Mouse (Mus musculus) kidney, adult 10 weeks (tissue): ENCODE measurements around the gene Ptk7. TPM values are rescaled to one million over a fixed set of nuclear protein-coding genes. Genes with fewer than 3 reads are reported as not detected.

ENCODE experiments used
- polyA plus RNA-seq: library from polyadenylated mRNA; stranded (reverse); fragments of 350-450 nt; fragmentation: Illumina TruSeq; extraction: RNeasy Lipid Tissue Mini Kit (QIAGEN cat#74804); gene quantifications from one replicate; pipeline ENCODE4 v1.2.3, GENCODE M21; 2014; ENCODE audit warnings: low read depth, low replicate concordance

The Ptk7 gene
- polyA plus RNA-seq: 0.16 TPM

GRCm38 (mm10) chr17:46628791-46629684 is at the start of gene Ptk7:
TSS of gene Ptk7 (minus strand) at chr17:46629504.

GRCm38 (mm10) chr17:46678416-46678815 is 49.1 kb upstream of the Ptk7 start, which contains the start of gene Mea1:
TSS of gene Mea1 (plus strand) at chr17:46678793.

GRCm38 (mm10) chr17:46673850-46674529 is 44.7 kb upstream of the Ptk7 start, which contains the start of gene Rrp36:
TSS of gene Rrp36 (minus strand) at chr17:46674352.

DNA sequence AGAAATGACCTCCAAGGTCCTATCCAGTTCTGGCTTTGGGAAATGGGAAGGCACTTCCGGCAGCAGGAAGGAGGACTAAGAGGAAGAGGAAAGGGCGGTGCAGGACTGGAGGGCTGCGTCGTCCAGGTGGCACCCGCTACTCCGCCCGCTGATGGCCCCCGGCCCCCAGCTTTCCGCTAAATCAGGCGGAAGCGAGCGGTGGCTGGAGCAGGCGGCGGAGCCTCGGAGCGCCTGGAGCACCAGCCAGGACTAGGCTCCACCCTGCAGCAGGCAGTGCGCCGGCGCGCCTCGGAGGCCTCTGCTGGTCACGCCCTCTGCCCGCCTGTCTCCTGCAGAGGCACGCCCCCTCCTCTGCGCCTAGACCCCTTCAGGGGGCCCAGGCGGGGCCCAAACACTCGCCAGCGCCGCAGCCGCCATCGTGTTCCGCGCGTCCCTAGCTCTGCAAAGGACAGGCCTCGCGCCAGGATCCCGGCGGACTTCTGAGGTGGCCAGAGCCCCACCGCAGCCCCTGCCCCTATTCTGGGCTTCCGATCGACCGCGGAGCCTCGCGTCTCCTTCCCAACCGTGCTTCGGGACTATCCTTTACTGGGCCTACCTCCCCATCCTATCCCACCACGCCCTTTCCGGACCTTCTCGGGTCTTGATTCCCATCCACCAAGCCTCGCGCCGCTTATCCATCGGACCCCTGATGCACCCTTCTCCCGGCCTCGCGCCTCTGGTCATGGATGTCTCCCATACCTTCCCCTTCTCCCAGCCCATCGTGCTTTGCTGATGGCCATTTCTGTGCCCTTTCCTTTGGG is 21.1 kb upstream of the Ptk7 start, which contains the start of gene Cul7:
TSS of gene Cul7 (plus strand) at position 106 of the 800 bp plus-strand sequence.

GRCm38 (mm10) chr17:46645561-46646321 is 16.4 kb upstream of the Ptk7 start, which contains the start of the genes Klc4 and Mrpl2:
TSS of gene Klc4 (minus strand) at chr17:46646022.
TSS of gene Mrpl2 (plus strand) at chr17:46646229.

GRCm38 (mm10) chr17:46555673-46556583 is 73.4 kb downstream of the Ptk7 start, which contains the start of gene Srf:
TSS of gene Srf (minus strand) at chr17:46556175.

GRCm38 (mm10) chr17:46545813-46546564 is 83.3 kb downstream of the Ptk7 start, which contains the start of gene Cul9:
TSS of gene Cul9 (minus strand) at chr17:46546388.

Other genes starting within 250 kb of the Ptk7 start
- 54.2 TPM for gene Zfp318, start 245.8 kb downstream of the Ptk7 start, polyA plus RNA-seq
- not detected for gene Crip3, start 200.6 kb downstream of the Ptk7 start, polyA plus RNA-seq
- 9.3 TPM for gene Slc22a7, start 191.0 kb downstream of the Ptk7 start, polyA plus RNA-seq
- gene Ttbk1, start 141.8 kb downstream of the Ptk7 start, polyA plus RNA-seq: 0.20 TPM
- gene Dnph1, start 132.8 kb downstream of the Ptk7 start, polyA plus RNA-seq: 7.3 TPM
- 3.1 TPM for gene Cul9, start 83.1 kb downstream of the Ptk7 start, polyA plus RNA-seq
- not detected for gene Srf, start 73.3 kb downstream of the Ptk7 start, polyA plus RNA-seq
- 0.36 TPM for gene Klc4, start 16.5 kb upstream of the Ptk7 start, polyA plus RNA-seq
- 2.3 TPM for gene Mrpl2, start 16.7 kb upstream of the Ptk7 start, polyA plus RNA-seq
- gene Cul7, start 20.8 kb upstream of the Ptk7 start, polyA plus RNA-seq: 0.12 TPM
- gene Rrp36, start 44.8 kb upstream of the Ptk7 start, polyA plus RNA-seq: 2.3 TPM
- gene Mea1, start 49.3 kb upstream of the Ptk7 start, polyA plus RNA-seq: 5.7 TPM
- 3.4 TPM for gene Klhdc3, start 51.4 kb upstream of the Ptk7 start, polyA plus RNA-seq
- 6.3 TPM for gene Ppp2r5d, start 75.6 kb upstream of the Ptk7 start, polyA plus RNA-seq
- 0.81 TPM for gene Pex6, start 82.0 kb upstream of the Ptk7 start, polyA plus RNA-seq
- gene Gnmt, start 99.7 kb upstream of the Ptk7 start, polyA plus RNA-seq: 0.44 TPM
- 0.65 TPM for gene Cnpy3, start 122.7 kb upstream of the Ptk7 start, polyA plus RNA-seq
- not detected for gene Ptcra, start 134.2 kb upstream of the Ptk7 start, polyA plus RNA-seq
- gene 2310039H08Rik, start 143.1 kb upstream of the Ptk7 start, polyA plus RNA-seq: 22.1 TPM
- 37.9 TPM for gene Rpl7l1, start 153.2 kb upstream of the Ptk7 start, polyA plus RNA-seq
- gene Bicral, start 229.0 kb upstream of the Ptk7 start, polyA plus RNA-seq: 10.0 TPM